Mouse (Mus musculus): ENCODE results near the gene Serpinb1c. TPM values are rescaled to one million over a fixed set of nuclear protein-coding genes. Genes with fewer than 3 reads are reported as not detected.
"Not testable (repeated sequence)": the region's sequence is repeated elsewhere in the genome, so short reads cannot be mapped to it uniquely, and the experiment has no call there.

Serpinb1c gene
- polyA plus RNA-seq, 1 experiment from 2014 or later: not detected

DNA sequence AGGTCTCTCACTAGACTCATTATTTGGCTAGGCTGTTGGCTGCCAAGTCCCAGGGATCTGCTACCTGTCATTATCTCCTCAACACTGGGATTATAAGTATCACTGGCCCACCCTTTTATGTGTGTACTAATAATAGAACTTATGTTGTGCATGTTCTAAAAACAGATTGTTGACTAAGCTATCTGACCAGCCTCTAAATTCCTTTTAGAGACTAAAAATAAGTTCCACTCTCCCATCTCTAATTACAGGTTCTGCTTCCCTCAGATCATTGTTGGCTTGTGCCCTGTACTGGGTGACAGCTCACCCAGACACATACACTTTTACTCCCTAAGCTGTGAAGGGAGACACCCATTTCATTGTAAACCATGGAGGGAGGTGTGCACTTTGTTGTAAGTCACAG is 24.6 kb upstream of the Serpinb1c start:
- no peaks in the 10 kb centered on the region for H3K9me3 ChIP-seq (ENCODE audit: control insufficient read depth, low read length)
- no peak overlapping the region for H3K4me2 ChIP-seq (ENCODE audit: low read depth, low read length, severe bottlenecking)
- H3K4me1 ChIP-seq (replicated peaks; ENCODE audit: control insufficient read depth, insufficient read depth, low read length): no peaks in the 10 kb centered on the region
- no peak overlapping the region for H3K9ac ChIP-seq (ENCODE audit: low read length)
- ATAC-seq (replicated peaks; ENCODE audit: low FRiP score) (no peak), DNase-seq (ENCODE audit: low spot score) (no peak)
- H3K36me3 ChIP-seq (ENCODE audit: control insufficient read depth, insufficient read depth, low read length): no peaks in the 10 kb centered on the region
- no peak overlapping the region for H3K27ac ChIP-seq (ENCODE audit: low read depth, low read length)
- H3K4me3 ChIP-seq (ENCODE audit: low read depth, low read length): no peak overlapping the region
- no peaks in the 10 kb centered on the region for H3K27me3 ChIP-seq (ENCODE audit: control insufficient read depth, insufficient read depth, low read length)

DNA sequence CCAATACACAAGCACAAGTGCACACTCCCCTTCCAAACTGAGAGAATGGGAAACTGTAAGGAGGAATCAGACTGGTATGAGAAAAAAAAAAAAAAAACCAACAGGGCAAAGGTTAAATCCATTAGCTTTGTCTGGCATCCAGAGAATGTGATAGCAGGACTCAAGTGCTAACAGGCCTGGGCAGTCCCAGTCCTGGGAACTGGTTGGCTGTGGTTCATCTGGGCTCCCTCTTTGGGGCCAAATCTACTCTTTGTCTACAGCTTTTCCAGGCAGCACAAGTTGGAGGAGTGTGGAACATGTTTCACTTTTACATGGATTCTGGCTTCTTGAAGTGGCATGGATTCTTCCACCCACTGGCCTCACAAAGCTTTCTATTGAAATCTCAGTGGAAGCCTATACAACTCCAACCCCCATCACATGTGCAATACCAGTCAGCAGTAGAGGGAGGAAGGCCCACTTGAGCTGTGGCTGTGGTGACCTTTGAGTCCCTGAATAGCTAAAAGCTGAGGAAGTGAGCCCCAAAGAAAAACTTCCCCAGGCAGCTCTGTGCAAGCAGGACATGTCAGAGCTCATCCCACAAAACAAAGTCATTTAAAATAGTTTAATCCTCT is 14.9 kb upstream of the Serpinb1c start:
- ATAC-seq (replicated peaks; ENCODE audit: low FRiP score) (no peak), DNase-seq (ENCODE audit: low spot score) (no peak)
- H3K27ac ChIP-seq (ENCODE audit: low read depth, low read length): no peak overlapping the region
- no peak overlapping the region for H3K4me3 ChIP-seq (ENCODE audit: low read depth, low read length)
- H3K27me3 ChIP-seq (ENCODE audit: control insufficient read depth, insufficient read depth, low read length): no peaks in the 10 kb centered on the region
- H3K4me1 ChIP-seq (replicated peaks; ENCODE audit: control insufficient read depth, insufficient read depth, low read length): no peaks in the 10 kb centered on the region
- H3K36me3 ChIP-seq (ENCODE audit: control insufficient read depth, insufficient read depth, low read length): no peaks in the 10 kb centered on the region
- no peak overlapping the region for H3K9ac ChIP-seq (ENCODE audit: low read length)
- no peaks in the 10 kb centered on the region for H3K9me3 ChIP-seq (ENCODE audit: control insufficient read depth, low read length)
- H3K4me2 ChIP-seq (ENCODE audit: low read depth, low read length, severe bottlenecking): no peak overlapping the region

DNA sequence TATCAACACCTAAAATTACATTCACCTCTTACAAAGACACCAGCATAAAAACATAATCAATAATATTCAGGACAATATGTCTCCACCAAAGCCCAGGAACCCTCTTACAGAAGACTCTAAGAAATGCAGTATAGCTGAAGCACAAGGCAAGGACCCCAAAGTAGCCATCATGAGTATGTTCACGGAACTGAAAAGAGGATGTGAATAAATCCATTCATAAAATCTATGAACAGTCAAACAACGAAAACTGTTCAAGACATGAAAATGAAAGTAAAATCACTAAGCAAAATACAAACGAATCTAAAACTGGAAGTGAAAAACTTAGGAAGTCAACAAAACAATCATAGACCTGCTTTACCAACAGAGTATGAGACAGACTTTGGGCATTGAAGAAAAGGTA is 10.2 kb upstream of the Serpinb1c start:
- Histone ChIP-seq H3K27ac (ENCODE audit: low read depth, low read length) (no peak overlapping the region), H3K4me2 (ENCODE audit: low read depth, low read length, severe bottlenecking) (no peak overlapping the region), H3K27me3 (ENCODE audit: control insufficient read depth, insufficient read depth, low read length) (no peaks in the 10 kb centered on the region), H3K4me3 (ENCODE audit: low read depth, low read length) (no peak overlapping the region), H3K9me3 (ENCODE audit: control insufficient read depth, low read length) (no peaks in the 10 kb centered on the region), H3K36me3 (ENCODE audit: control insufficient read depth, insufficient read depth, low read length) (no peaks in the 10 kb centered on the region), H3K4me1 (replicated peaks; ENCODE audit: control insufficient read depth, insufficient read depth, low read length) (no peaks in the 10 kb centered on the region), H3K9ac (ENCODE audit: low read length) (no peak overlapping the region)
- ATAC-seq (replicated peaks; ENCODE audit: low FRiP score) (no peak), DNase-seq (ENCODE audit: low spot score) (no peak)
- 84% methylated on average over 3 of the region's 3 CpGs for WGBS

DNA sequence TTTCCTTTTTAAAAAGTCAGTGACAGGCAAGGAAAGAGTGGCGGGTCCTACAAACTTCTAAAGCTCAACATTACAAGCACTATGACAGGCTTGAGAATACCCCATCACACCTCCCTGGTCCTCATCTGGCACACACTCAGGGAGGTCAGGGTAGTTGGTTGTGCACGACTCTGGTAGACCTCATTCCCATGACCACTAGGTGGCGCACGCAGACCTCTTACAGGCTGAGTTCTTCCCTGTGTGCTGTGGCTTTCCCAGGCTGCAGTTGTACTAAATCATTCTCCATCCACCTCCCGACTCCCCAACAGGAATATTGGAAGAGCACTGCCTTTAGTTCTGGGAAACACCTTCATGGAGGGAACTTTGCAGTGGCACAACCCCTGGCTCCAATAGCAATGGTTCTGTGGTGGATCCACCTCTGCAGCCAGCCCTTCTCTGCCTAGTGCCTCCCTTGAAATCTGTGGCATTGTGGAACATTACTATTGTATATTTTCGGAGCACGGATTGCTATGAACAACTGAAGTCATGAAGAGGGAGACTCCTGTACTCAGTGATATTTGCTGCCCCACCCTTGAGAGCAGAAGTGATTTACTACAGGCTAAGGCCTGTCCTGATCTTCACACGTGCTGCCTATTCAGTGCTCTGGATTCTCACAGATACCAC is 5.3 kb upstream of the Serpinb1c start:
- Histone ChIP-seq H3K9ac (ENCODE audit: low read length) (no peak overlapping the region), H3K4me3 (ENCODE audit: low read depth, low read length) (no peak overlapping the region), H3K4me2 (ENCODE audit: low read depth, low read length, severe bottlenecking) (no peak overlapping the region), H3K27ac (ENCODE audit: low read depth, low read length) (no peak overlapping the region), H3K36me3 (ENCODE audit: control insufficient read depth, insufficient read depth, low read length) (no peaks in the 10 kb centered on the region), H3K9me3 (ENCODE audit: control insufficient read depth, low read length) (no peaks in the 10 kb centered on the region), H3K27me3 (ENCODE audit: control insufficient read depth, insufficient read depth, low read length) (no peaks in the 10 kb centered on the region), H3K4me1 (replicated peaks; ENCODE audit: control insufficient read depth, insufficient read depth, low read length) (no peaks in the 10 kb centered on the region)
- ATAC-seq (replicated peaks; ENCODE audit: low FRiP score): peak; percentile 91
- WGBS: 33% methylated on average over 8 of the region's 8 CpGs
- DNase-seq (ENCODE audit: low spot score): peak; percentile 92

DNA sequence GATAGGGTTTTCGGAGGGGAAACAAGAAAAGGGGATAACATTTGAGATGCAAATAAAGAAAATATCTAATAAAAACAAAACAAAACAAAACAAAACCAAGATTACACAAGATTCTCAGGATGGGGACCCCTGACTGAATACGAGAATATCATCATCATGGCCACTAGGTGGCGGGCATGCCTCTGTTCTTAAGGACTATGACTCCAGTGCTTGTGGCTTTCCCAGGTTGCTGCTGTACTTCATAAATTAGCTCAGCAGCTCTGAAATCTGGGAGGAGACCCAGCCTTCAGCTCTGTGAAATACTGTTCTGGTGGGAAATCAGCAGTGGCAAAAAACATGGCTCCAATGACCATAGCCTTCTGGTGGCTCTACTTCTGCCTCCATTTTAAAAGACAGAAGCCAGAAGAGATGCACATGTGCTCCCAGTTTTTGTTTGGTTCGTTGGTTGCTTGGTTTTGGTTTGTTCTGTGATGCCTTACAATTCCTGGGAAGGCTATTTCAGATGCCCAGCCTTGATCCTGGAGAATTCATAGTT is 4.5 kb upstream of the Serpinb1c start:
- Histone ChIP-seq H3K27me3 (ENCODE audit: control insufficient read depth, insufficient read depth, low read length) (no peaks in the 10 kb centered on the region), H3K36me3 (ENCODE audit: control insufficient read depth, insufficient read depth, low read length) (no peaks in the 10 kb centered on the region), H3K27ac (ENCODE audit: low read depth, low read length) (no peak overlapping the region), H3K4me2 (ENCODE audit: low read depth, low read length, severe bottlenecking) (no peak overlapping the region), H3K4me3 (ENCODE audit: low read depth, low read length) (no peak overlapping the region), H3K9me3 (ENCODE audit: control insufficient read depth, low read length) (no peaks in the 10 kb centered on the region), H3K4me1 (replicated peaks; ENCODE audit: control insufficient read depth, insufficient read depth, low read length) (no peaks in the 10 kb centered on the region), H3K9ac (ENCODE audit: low read length) (no peak overlapping the region)
- ATAC-seq (replicated peaks; ENCODE audit: low FRiP score) (peak; percentile 69), DNase-seq (ENCODE audit: low spot score) (peak; percentile 71)
- 22% methylated on average over 4 of the region's 4 CpGs for WGBS

DNA sequence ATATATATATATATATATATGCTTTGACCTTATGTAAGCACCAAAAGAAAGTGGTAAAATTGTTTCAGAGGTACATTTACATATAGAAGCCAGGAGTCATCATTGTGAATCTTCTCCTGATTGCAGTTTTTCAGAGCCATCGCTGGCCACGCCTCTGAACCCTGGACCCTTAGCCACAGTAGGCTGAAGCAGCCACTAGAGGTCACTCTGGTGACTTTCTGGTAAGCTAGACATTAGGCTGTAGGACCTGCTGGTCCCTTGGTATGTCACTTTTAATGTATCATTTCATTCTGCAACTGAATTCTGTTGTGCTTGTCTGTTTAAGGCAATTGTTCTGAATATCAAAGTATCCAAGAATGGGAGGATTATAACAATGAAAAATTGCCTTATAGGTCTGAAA is 2.6 kb upstream of the Serpinb1c start:
- Histone ChIP-seq H3K36me3 (ENCODE audit: control insufficient read depth, insufficient read depth, low read length) (no peaks in the 10 kb centered on the region), H3K27ac (ENCODE audit: low read depth, low read length) (no peak overlapping the region), H3K9me3 (ENCODE audit: control insufficient read depth, low read length) (no peaks in the 10 kb centered on the region), H3K4me3 (ENCODE audit: low read depth, low read length) (no peak overlapping the region), H3K4me2 (ENCODE audit: low read depth, low read length, severe bottlenecking) (no peak overlapping the region), H3K9ac (ENCODE audit: low read length) (no peak overlapping the region), H3K27me3 (ENCODE audit: control insufficient read depth, insufficient read depth, low read length) (no peaks in the 10 kb centered on the region), H3K4me1 (replicated peaks; ENCODE audit: control insufficient read depth, insufficient read depth, low read length) (no peaks in the 10 kb centered on the region)
- ATAC-seq (replicated peaks; ENCODE audit: low FRiP score): 0 out of 2 replicates have a peak, but pooled peaks have one; percentile 37
- 18% methylated on average over 2 of the region's 2 CpGs for WGBS
- DNase-seq (ENCODE audit: low spot score): no peak

DNA sequence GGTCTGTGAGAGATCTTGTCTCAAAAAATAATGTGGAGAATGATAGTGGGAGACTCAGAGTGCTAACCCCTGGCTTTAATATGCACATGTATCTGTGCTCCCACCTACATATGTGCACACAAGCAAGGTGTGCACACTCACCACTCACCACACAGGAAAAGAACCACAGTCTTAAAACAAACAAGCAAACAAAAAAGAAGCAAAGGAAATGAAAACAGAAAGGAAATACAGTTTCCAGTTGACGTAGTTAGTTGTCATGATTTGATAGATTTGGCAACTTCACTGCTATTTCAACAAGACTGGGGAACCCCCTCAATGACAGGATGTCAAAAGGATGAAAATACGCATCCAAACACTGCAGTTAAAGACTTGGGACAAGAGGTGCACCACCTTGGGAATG is 1.1 kb upstream of the Serpinb1c start:
- H3K36me3 ChIP-seq (ENCODE audit: control insufficient read depth, insufficient read depth, low read length); H3K4me3 ChIP-seq (ENCODE audit: low read depth, low read length); H3K4me1 ChIP-seq (replicated peaks; ENCODE audit: control insufficient read depth, insufficient read depth, low read length); H3K9ac ChIP-seq (ENCODE audit: low read length); H3K4me2 ChIP-seq (ENCODE audit: low read depth, low read length, severe bottlenecking); ATAC-seq (replicated peaks; ENCODE audit: low FRiP score); DNase-seq (ENCODE audit: low spot score); H3K27ac ChIP-seq (ENCODE audit: low read depth, low read length); H3K9me3 ChIP-seq (ENCODE audit: control insufficient read depth, low read length); H3K27me3 ChIP-seq (ENCODE audit: control insufficient read depth, insufficient read depth, low read length): not testable (repeated sequence)
- WGBS: no CpG with 5 or more reads among the region's 2 CpGs

DNA sequence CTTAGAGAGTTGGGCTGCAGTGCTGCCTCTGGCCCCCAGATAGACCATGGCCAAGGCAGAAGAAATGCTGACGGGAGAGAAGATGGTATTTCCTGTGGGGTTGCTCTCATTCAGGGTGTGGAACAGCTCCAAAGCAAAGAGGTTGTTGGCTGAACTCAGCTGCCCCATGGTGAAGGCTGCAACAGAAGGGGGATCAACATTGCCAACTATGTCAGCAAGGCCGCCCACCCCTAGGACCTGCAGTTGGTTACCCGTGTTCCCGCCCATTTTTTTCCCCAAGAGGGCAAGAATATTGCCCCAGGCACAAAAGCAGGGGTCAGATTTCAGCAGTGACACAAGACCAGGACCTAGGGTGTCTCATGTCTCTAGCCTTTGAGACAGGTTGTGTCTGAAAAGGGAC is 1.1 kb downstream of the Serpinb1c start:
- no peak for ATAC-seq (replicated peaks; ENCODE audit: low FRiP score)

DNA sequence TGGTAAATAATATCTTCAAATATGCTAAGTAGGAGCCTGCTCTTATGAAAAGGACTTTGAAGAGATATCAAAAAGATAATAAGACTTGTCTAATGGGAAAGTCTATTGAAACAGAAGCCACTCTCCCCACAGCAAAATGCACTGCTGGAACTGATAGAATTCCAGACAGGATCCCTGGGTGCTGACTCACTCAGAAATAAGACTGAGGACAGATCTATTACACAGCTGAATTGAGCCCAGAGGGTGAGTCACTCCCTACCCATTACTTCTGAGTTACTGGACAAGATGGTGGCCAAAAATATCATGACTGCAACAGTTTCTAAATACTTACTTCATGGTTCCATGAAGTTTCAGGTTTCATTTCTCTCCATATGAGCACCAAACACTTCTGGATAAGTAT is 13.3 kb downstream of the Serpinb1c start:
- H3K4me2 ChIP-seq (ENCODE audit: low read depth, low read length, severe bottlenecking): no peak overlapping the region
- DNase-seq (ENCODE audit: low spot score): no peak
- no peaks in the 10 kb centered on the region for H3K4me1 ChIP-seq (replicated peaks; ENCODE audit: control insufficient read depth, insufficient read depth, low read length)
- ATAC-seq (replicated peaks; ENCODE audit: low FRiP score): no peak
- H3K9ac ChIP-seq (ENCODE audit: low read length): no peak overlapping the region
- H3K27me3 ChIP-seq (ENCODE audit: control insufficient read depth, insufficient read depth, low read length): no peaks in the 10 kb centered on the region
- H3K9me3 ChIP-seq (ENCODE audit: control insufficient read depth, low read length): no peaks in the 10 kb centered on the region
- H3K27ac ChIP-seq (ENCODE audit: low read depth, low read length): no peak overlapping the region
- H3K4me3 ChIP-seq (ENCODE audit: low read depth, low read length): no peak overlapping the region
- no peaks in the 10 kb centered on the region for H3K36me3 ChIP-seq (ENCODE audit: control insufficient read depth, insufficient read depth, low read length)

More for the DNA sequence above, 1.1 kb downstream of the Serpinb1c start:
- Histone ChIP-seq H3K4me3 (ENCODE audit: low read depth, low read length) (no peak overlapping the region), H3K9me3 (ENCODE audit: control insufficient read depth, low read length) (no peaks in the 10 kb centered on the region), H3K4me2 (ENCODE audit: low read depth, low read length, severe bottlenecking) (no peak overlapping the region), H3K9ac (ENCODE audit: low read length) (no peak overlapping the region), H3K27ac (ENCODE audit: low read depth, low read length) (no peak overlapping the region), H3K36me3 (ENCODE audit: control insufficient read depth, insufficient read depth, low read length) (no peaks in the 10 kb centered on the region), H3K4me1 (replicated peaks; ENCODE audit: control insufficient read depth, insufficient read depth, low read length) (no peaks in the 10 kb centered on the region), H3K27me3 (ENCODE audit: control insufficient read depth, insufficient read depth, low read length) (no peaks in the 10 kb centered on the region)
- whole genome bisulfite sequencing: 75% methylated on average over 4 of the region's 4 CpGs
- DNase-seq (ENCODE audit: low spot score): no peak
